Mouse (Mus musculus): Measurements from ENCODE around the gene Zrsr2. TPM values are rescaled to one million over a fixed set of nuclear protein-coding genes. Genes with fewer than 3 reads are reported as not detected.
A peak's percentile ranks its signal among the peaks of the same experiment; 100 is the strongest.

Zrsr2 gene
- total RNA-seq (2021): 10 to 100 TPM; 41.1 to 52.1 TPM
- long read RNA-seq, experiment 1, transcript Zrsr2-201 (5 exons, 3,867 nt): major isoform, 21 of 35 reads
- long read RNA-seq, experiment 1, partial matches to known transcripts: 3 of 35 reads
- long read RNA-seq, experiment 1, other reads (novel, unspliced or antisense): 8 of 35 reads
- long read RNA-seq, experiment 2, transcript Zrsr2-201 (5 exons, 3,867 nt): major isoform, 41 of 64 reads
- long read RNA-seq, experiment 2, partial matches to known transcripts: 8 of 64 reads
- long read RNA-seq, experiment 2, other reads (novel, unspliced or antisense): 12 of 64 reads

- peak; percentile 65 to 72 for DNase-seq (ENCODE audit: low spot score in 2 of 2)
Observed at GRCm38 (mm10) chrX:163958467-163958875, at the start of gene Zrsr2. Zrsr2 (minus strand) TSS chrX:163958661.

DNA sequence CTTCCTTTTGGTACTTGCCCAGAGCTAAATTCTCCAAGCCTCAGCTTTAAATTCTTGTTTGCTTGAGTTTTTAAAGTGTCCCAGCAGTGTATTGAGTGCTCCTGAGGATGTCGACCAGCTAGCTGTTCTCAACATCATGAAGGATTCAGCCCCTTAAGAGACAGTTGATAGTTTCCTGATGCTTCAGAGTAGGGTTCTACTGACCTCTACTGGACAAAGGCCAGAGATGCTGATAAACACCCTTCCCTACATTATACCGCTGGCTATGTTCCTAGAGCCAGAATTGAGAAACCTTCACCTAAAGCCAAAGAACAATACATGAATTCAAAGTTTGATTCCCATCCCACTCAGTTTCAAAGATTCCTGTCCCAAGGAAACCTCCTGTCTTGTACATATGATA lies 46.3 kb upstream of the Zrsr2 start:
- DNase-seq (ENCODE audit: low spot score in 2 of 2): peak in 1 of 2 experiments; percentile 25

GRCm38 (mm10) chrX:163999848-164000247 lies 41.4 kb upstream of the Zrsr2 start:
- DNase-seq (ENCODE audit: low spot score in 2 of 2): no peak

- no peak for DNase-seq (ENCODE audit: low spot score in 2 of 2)
Observed at GRCm38 (mm10) chrX:163996754-163997153, 38.3 kb upstream of the Zrsr2 start.

- peak in 1 of 2 experiments; percentile 10 for DNase-seq (ENCODE audit: low spot score in 2 of 2)
Observed at GRCm38 (mm10) chrX:163987718-163988374, 29.4 kb upstream of the Zrsr2 start.

GRCm38 (mm10) chrX:163982129-163982528 lies 23.7 kb upstream of the Zrsr2 start:
- no peak for DNase-seq (ENCODE audit: low spot score in 2 of 2)

GRCm38 (mm10) chrX:163981500-163981899 lies 23.0 kb upstream of the Zrsr2 start:
- DNase-seq (ENCODE audit: low spot score in 2 of 2): no peak

GRCm38 (mm10) chrX:163981092-163981491 lies 22.6 kb upstream of the Zrsr2 start:
- no peak for DNase-seq (ENCODE audit: low spot score in 2 of 2)

DNA sequence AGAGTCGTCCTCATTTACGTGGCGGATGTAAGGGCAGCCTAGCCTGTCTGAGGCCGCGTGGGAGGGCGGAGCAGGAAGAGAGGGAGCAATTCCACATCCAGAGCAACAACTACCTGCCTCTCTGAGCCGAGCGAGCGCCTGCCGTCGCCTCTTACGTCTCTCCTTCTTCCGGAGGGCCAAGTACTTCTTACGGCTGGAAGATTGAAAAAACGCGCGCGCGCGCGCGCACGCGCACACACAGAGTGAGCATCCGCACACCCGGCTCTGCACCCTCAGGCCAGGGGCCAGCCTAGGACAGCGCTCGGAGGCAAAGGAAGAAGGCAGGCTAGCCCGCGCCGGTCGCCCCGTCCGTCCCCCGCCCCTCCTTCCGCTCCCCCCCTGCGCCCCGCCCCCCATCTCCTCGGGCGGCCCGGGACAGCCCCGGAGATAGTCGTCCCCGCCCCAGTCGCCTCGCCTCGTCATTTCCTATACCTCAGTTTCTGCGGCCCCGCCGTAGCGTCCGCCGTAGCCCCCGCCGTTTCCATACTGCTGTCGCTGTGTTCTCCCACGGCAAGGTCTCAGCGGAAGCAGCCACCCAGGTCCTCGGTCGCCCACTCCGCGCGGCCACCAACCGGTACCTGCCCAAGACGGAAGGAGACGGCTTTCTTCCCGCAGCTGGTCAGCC lies 526 bp downstream of the Zrsr2 start:
- peak; percentile 15 to 28 for DNase-seq (ENCODE audit: low spot score in 2 of 2)

DNA sequence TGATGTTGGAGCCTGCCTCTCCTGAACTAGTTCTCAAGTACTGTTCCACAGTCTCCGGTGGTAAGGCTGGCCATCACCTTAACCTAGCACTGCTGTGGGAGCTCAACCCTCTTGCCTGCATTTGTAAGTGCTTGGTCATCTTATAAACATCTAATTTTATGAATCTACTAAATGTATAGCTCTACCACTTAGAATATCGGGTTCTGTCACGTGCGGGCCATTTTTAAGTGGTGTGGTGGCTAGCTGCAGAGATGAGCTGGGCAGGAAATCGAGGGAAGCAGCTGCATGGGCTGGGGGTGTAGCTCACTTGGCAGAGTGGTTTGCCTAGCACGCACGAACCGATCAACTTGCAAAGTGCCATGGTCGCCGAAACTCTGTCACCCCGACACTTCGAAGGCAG lies 1.1 kb downstream of the Zrsr2 start:
- DNase-seq (ENCODE audit: low spot score in 2 of 2): no peak

- DNase-seq (ENCODE audit: low spot score in 2 of 2): no peak
Observed at GRCm38 (mm10) chrX:163951618-163952017, 6.8 kb downstream of the Zrsr2 start.

DNA sequence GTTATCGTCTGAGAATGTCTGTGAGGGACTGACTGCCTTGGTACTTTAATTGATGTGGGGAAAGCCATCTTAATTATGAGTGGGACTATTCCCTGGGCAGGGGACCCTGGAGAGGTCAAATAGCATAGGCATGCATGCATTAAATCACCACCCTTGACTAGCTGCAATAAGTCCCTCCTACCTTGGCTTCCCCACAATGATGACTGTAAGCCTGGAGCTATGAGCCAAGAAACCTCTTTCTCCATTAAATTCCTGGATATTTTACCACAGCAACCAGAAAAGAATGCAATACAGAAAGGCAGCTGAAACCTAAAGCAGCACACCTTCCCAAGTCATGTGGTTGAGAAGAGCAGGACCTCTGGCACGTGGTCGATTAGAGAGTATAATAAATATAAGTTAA lies 14.1 kb downstream of the Zrsr2 start:
- no peak for DNase-seq (ENCODE audit: low spot score in 2 of 2)

DNA sequence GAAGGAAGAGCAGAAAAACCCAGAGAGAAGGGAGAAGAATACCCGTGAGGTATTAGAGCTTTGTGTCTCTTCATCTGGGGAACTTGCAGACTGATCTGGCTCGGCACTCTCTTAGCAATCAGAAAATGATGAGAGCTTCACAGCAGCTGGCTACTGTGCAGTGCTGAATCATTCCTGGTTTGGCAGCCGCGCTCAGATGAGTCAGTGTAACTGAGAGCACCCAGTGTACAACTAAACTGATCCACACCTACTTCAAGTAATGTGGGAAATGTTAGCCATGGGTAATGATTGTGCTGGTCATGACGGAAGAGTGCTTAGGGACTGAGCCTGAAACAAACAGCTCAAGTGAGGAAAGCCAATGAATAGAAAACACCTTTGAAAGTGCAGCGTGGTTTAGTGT lies 19.9 kb downstream of the Zrsr2 start:
- peak in 1 of 2 experiments; percentile 33 for DNase-seq (ENCODE audit: low spot score in 2 of 2)

DNA sequence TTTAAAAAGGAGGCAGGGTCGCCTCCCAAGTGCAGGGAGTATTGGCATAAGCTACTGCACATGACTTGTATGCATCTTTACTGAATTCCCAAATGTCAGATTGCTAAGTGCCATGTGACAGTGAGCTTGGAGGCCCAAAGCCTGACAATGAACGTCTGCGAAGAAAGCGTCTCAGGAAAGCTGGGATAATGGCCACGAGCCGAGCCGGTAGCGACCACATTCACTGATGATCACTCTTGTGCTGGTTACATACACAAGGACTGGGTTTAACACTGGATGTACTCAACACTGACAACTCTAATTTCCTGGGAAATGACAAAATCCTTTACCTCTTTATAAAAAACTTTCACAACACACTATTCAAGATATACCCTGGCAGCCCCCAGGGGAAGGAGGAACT lies 23.7 kb downstream of the Zrsr2 start:
- DNase-seq (ENCODE audit: low spot score in 2 of 2): no peak

DNA sequence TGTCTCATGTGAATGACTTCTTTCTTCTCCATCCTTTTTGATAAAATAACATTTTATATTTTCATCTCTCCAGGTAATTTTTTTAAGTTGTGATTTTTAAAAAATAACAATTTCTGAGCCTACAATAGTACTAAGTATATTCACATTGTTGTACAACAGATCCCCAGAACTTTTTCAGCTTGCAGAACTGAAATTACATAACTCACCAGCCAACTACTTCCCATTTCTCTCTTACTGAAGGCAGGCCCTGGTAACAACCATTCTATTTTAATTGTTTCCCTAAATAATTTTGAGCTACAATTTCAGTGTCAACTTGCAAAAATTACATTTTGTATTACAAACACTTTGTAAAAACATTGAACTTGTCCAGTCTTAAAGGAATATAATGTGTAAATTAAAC lies 28.9 kb downstream of the Zrsr2 start:
- no peak for DNase-seq (ENCODE audit: low spot score in 2 of 2)

DNA sequence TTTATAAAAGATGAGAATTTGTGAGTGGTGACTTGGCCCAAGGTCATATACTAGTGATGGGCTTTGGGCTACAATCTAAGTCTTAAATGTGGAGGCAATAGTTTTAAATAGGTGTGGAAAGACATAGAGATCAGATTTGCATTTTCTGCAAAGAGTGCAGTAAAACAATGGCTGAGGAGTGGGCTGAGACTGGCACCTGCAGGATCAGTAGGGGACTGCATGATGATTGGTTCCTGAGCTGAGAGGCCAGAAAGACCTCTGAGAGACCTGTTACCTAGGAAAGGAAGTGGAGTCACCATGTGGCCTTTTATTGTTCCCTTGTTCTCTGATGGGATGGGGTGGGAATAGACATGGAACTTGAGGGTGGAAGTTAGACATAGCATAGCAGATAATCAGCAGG lies 45.7 kb downstream of the Zrsr2 start:
- no peak for DNase-seq (ENCODE audit: low spot score in 2 of 2)

DNA sequence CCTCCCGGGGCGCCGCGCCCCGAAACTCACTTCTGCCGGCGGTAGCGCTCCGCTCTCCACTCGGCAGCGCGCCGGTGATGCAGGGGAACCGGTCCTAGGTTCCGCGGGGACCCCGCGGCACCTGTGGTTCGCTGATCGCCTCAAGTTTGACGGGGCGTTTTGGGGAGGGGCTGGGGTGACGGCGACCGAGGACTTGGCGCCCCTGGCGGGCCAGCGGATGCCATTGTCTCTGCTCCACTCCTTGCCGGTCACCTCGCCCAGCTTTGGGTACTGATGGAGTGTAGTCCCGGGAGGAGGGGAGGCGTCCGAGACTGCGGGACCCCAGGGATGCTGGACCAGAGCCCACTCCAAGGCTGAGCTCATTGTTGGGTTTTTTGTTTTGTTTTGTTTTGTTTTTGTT lies 49.1 kb downstream of the Zrsr2 start:
- DNase-seq (ENCODE audit: low spot score in 2 of 2): peak in 1 of 2 experiments; percentile 33

- DNase-seq (ENCODE audit: low spot score in 2 of 2): peak; percentile 89 to 95
Observed at GRCm38 (mm10) chrX:163908337-163909250, 49.9 kb downstream of the Zrsr2 start, which contains the start of gene Ap1s2. Ap1s2 (plus strand) TSS chrX:163909017.

DNA sequence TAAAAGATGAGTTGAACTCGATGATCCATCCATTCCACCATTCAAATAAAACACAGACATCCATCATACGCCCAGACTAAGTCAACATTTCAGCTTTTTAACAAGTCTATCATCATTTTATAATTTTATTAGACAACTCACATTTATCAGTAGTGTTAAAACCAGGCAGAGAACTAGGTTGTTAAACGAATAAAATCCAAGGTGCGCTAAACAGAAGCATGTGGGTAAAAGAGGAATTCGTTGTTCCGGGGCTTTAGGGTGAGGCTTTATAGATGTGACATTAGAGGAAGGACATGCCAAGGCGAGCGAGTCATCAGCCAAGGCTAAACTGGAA lies 50.5 kb downstream of the Zrsr2 start:
- DNase-seq (ENCODE audit: low spot score in 2 of 2): no peak

GRCm38 (mm10) chrX:163906861-163907260 lies 51.6 kb downstream of the Zrsr2 start:
- DNase-seq (ENCODE audit: low spot score in 2 of 2): no peak

DNA sequence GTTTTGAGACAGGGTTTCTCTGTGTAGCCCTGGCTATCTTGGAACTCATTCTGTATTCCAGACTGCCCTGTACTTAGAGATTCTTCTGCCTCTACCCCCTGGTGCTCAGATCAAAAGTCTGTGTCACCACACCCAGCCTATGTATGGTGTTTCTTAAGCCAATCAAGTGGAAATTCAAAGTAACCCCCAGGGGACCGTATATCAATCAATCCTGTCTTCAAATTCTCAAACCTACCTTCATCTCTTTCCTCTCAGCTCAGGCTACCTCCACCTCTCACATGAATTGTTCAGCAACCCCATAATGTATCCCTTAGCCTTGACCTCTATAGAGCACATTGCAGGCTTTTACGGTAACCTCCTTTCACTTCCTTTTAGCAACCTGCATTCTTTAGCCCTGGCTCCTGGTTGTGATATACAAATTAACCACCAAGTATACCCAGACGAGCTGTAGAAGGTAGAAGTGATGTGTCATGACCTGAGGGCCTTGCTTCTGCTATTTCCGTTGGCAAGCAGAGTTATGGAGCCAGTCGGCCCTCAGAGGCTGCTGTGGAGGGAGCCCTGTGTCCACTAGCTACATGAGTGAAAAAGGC lies 58.9 kb downstream of the Zrsr2 start:
- no peak for DNase-seq (ENCODE audit: low spot score in 2 of 2)

Data from layer of hippocampus, postnatal 14 days (tissue).